Mouse (Mus musculus): ENCODE measurements around the gene Igsf8. TPM values are rescaled to one million over a fixed set of nuclear protein-coding genes. Genes with fewer than 3 reads are reported as not detected.

Gene Igsf8
- polyA plus RNA-seq, 1 experiment from 2014 or later = 26.1 TPM

DNA sequence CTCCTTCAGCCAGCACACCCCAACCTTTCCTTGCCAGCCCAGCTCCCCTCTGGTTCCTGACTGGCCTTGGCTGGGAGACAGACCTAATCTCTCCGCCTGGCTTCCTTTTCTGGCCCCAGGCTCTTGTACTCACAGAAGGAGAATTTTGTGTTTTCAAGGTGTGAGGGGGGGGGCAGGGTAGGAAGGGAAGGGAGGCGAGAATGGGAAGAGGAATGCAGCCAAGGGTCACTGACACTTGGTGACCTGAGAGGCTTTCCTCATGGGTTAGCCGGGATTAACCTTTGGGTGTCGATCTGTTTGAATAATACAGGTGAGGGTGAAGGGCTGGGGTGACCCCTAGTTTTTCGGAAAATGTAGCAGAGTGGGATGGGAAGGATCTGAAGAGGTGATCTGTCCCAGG, 12.7 kb downstream of the Igsf8 start:
- WGBS = 53% methylated on average over 5 of the region's 5 CpGs
- Histone ChIP-seq H3K4me2 (no peak overlapping the region), H3K27me3 (replicated peaks) (no peaks in the 10 kb centered on the region), H3K36me3 (peaks cover 18% of the 10 kb centered on the region; the same call in 1 of the 2 replicates), H3K27ac (ENCODE audit: poor library complexity, severe bottlenecking) (no peak overlapping the region), H3K4me1 (replicated peaks) (peaks cover 15% of the 10 kb centered on the region), H3K4me3 (no peak overlapping the region), H3K9ac (no peak overlapping the region), H3K9me3 (replicated peaks) (no peaks in the 10 kb centered on the region)
- no peak for ATAC-seq (ENCODE audit: insufficient number of reproducible peaks, low FRiP score)

DNA sequence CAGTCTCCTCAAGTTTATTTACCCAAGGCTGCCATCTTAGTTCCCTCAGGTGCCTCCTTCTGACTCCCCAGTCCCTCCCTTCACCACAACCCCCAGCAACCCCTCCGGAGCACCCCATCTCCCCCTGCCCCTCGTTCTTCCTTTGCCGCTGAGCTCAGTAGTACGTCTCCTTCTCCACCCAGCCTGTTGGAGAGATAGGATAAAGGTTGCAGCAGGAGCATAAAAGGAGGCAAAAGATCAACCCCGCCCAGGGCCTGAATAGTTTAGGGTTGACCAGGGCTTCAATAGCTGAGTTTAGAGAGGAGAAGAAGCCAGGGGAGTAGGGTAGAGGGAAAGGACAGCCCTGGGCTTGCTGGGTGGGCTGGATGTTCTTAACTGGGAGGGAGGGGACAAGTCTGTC, 13.1 kb downstream of the Igsf8 start:
- 73% methylated on average over 5 of the region's 5 CpGs for WGBS
- peaks cover 21% of the 10 kb centered on the region; the same call in 1 of the 2 replicates for H3K36me3 ChIP-seq
- H3K27me3 ChIP-seq (replicated peaks) = no peaks in the 10 kb centered on the region
- H3K9me3 ChIP-seq (replicated peaks) = no peaks in the 10 kb centered on the region
- H3K4me1 ChIP-seq (replicated peaks) = peaks cover 15% of the 10 kb centered on the region
- no peak for ATAC-seq (ENCODE audit: insufficient number of reproducible peaks, low FRiP score)
- no peak overlapping the region for H3K4me3 ChIP-seq
- H3K4me2 ChIP-seq = no peak overlapping the region
- no peak overlapping the region for H3K27ac ChIP-seq (ENCODE audit: poor library complexity, severe bottlenecking)
- no peak overlapping the region for H3K9ac ChIP-seq

- H3K9ac ChIP-seq = no peak overlapping the region
- H3K27ac ChIP-seq (ENCODE audit: poor library complexity, severe bottlenecking) = no peak overlapping the region
- H3K9me3 ChIP-seq (replicated peaks) = no peaks in the 10 kb centered on the region
- ATAC-seq (ENCODE audit: insufficient number of reproducible peaks, low FRiP score) = no peak
- peaks cover 21% of the 10 kb centered on the region; the same call in 1 of the 2 replicates for H3K36me3 ChIP-seq
- no peaks in the 10 kb centered on the region for H3K27me3 ChIP-seq (replicated peaks)
- H3K4me3 ChIP-seq = no peak overlapping the region
- WGBS = 48% methylated on average over 3 of the region's 3 CpGs
- peaks cover 15% of the 10 kb centered on the region for H3K4me1 ChIP-seq (replicated peaks)
- H3K4me2 ChIP-seq = no peak overlapping the region
Observed at GRCm38 (mm10) chr1:172277172-172277571, 15.7 kb downstream of the Igsf8 start.

DNA sequence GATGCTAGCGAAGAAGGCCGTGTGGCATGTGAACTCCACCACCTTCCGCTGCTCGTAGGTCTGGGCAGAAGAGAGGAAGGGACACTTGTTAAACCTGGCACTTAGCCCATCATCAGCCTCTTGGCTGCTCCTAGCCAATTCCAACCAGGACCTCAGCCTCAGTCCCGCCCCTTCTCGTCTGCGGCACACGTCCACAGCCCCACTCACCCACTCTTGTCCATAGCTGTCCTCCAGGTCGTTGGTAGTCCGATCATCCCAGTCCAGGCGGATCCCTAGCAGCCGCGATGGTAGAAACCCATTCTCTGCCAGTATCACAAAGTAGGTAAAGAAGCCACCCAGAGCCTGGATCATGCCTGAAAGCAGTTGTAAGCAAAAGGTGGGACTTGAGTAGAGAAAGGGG, 16.9 kb downstream of the Igsf8 start:
- no peak overlapping the region for H3K4me2 ChIP-seq
- H3K27ac ChIP-seq (ENCODE audit: poor library complexity, severe bottlenecking) = no peak overlapping the region
- H3K9me3 ChIP-seq (replicated peaks) = no peaks in the 10 kb centered on the region
- H3K27me3 ChIP-seq (replicated peaks) = no peaks in the 10 kb centered on the region
- peaks cover 15% of the 10 kb centered on the region for H3K4me1 ChIP-seq (replicated peaks)
- H3K36me3 ChIP-seq = peaks cover 23% of the 10 kb centered on the region; the same call in 1 of the 2 replicates
- no peak overlapping the region for H3K4me3 ChIP-seq
- ATAC-seq (ENCODE audit: insufficient number of reproducible peaks, low FRiP score) = no peak
- WGBS = 87% methylated on average over 13 of the region's 13 CpGs
- H3K9ac ChIP-seq = no peak overlapping the region

GRCm38 (mm10) chr1:172279768-172280509, 18.5 kb downstream of the Igsf8 start:
- no peak for ATAC-seq (ENCODE audit: insufficient number of reproducible peaks, low FRiP score)

DNA sequence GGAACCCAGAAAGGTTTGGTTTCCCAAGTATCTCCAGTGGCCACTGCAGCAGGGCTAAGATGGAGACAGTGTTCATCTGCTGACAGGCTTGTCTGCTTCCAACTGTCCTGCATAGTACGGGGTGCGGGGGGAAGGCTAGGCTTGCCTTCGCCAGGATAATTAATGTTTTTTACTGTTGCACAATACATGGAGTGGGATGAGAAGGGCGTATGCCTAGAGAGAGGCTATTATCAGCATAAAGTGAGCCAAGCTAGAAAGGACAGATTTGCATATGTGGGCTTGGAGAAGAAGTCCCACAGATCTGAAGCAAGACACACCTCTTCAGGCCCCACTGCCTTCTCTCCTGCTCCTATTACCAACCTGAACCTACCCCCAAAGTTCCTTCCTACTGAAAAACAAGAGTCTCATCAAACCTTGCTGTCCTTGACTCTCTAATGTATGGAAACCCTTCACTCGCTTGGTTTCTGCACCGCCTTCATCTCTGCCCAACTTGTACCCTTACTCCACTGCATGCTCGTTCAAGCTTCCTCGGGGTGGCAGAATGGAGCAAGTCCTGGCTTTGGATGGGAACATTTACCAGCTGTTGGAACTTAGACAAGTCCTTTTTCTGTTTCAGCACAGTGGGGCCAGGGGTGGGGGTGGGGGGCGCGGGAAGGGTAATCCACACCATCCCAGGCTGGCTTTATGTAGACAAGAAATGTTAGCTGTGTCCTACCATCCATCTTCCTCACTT, 20.2 kb downstream of the Igsf8 start:
- H3K27me3 ChIP-seq (replicated peaks) = 0 out of 2 replicates have a peak, but pooled peaks cover 2% of the 10 kb centered on the region
- H3K4me2 ChIP-seq = no peak overlapping the region
- H3K4me1 ChIP-seq (replicated peaks) = peaks cover 10% of the 10 kb centered on the region
- no peak overlapping the region for H3K4me3 ChIP-seq
- WGBS = 76% methylated on average over 10 of the region's 10 CpGs
- no peak for ATAC-seq (ENCODE audit: insufficient number of reproducible peaks, low FRiP score)
- no peak overlapping the region for H3K27ac ChIP-seq (ENCODE audit: poor library complexity, severe bottlenecking)
- H3K9ac ChIP-seq = no peak overlapping the region
- peaks cover 52% of the 10 kb centered on the region for H3K36me3 ChIP-seq
- no peaks in the 10 kb centered on the region for H3K9me3 ChIP-seq (replicated peaks)

More at GRCm38 (mm10) chr1:172279768-172280509, 18.5 kb downstream of the Igsf8 start:
- peaks cover 10% of the 10 kb centered on the region for H3K4me1 ChIP-seq (replicated peaks)
- no peak overlapping the region for H3K9ac ChIP-seq
- H3K27ac ChIP-seq (ENCODE audit: poor library complexity, severe bottlenecking) = no peak overlapping the region
- H3K9me3 ChIP-seq (replicated peaks) = no peaks in the 10 kb centered on the region
- H3K27me3 ChIP-seq (replicated peaks) = no peaks in the 10 kb centered on the region
- H3K4me3 ChIP-seq = no peak overlapping the region
- WGBS = 69% methylated on average over 16 of the region's 16 CpGs
- no peak overlapping the region for H3K4me2 ChIP-seq
- peaks cover 35% of the 10 kb centered on the region for H3K36me3 ChIP-seq

DNA sequence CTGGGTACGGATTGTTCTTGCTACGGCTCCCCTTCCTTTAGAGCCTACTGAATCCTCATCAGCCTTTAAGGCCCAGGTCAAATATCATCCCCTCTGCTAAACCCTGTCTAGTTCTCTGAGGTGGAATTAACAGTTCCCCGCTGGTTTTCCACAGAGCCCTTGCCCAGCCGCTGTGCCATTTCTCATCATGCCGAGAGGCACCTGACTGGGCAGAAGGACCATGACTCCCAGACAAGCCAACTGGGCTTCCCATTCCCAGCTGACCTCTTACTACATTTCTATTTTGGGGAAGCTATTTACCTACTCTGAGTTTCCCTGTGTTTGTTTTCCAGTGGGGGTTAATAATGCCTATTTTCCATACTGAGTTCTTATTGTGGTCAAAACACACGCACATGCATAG, 21.6 kb downstream of the Igsf8 start:
- Histone ChIP-seq H3K4me1 (replicated peaks) (peaks cover 10% of the 10 kb centered on the region), H3K4me2 (no peak overlapping the region), H3K4me3 (no peak overlapping the region), H3K27me3 (replicated peaks) (0 out of 2 replicates have a peak, but pooled peaks cover 2% of the 10 kb centered on the region), H3K36me3 (peaks cover 48% of the 10 kb centered on the region), H3K9ac (no peak overlapping the region), H3K9me3 (replicated peaks) (no peaks in the 10 kb centered on the region), H3K27ac (ENCODE audit: poor library complexity, severe bottlenecking) (no peak overlapping the region)
- 87% methylated on average over 6 of the region's 6 CpGs for WGBS
- no peak for ATAC-seq (ENCODE audit: insufficient number of reproducible peaks, low FRiP score)

GRCm38 (mm10) chr1:172284221-172284620, 22.8 kb downstream of the Igsf8 start:
- WGBS = 77% methylated on average over 14 of the region's 14 CpGs
- Histone ChIP-seq H3K36me3 (peaks cover 51% of the 10 kb centered on the region), H3K27ac (ENCODE audit: poor library complexity, severe bottlenecking) (no peak overlapping the region), H3K9ac (no peak overlapping the region), H3K4me1 (replicated peaks) (no peaks in the 10 kb centered on the region), H3K27me3 (replicated peaks) (0 out of 2 replicates have a peak, but pooled peaks cover 2% of the 10 kb centered on the region), H3K4me2 (no peak overlapping the region), H3K9me3 (replicated peaks) (no peaks in the 10 kb centered on the region), H3K4me3 (no peak overlapping the region)
- no peak for ATAC-seq (ENCODE audit: insufficient number of reproducible peaks, low FRiP score)

GRCm38 (mm10) chr1:172286740-172287139, 25.3 kb downstream of the Igsf8 start:
- H3K4me1 ChIP-seq (replicated peaks) = no peaks in the 10 kb centered on the region
- H3K9ac ChIP-seq = no peak overlapping the region
- no peaks in the 10 kb centered on the region for H3K9me3 ChIP-seq (replicated peaks)
- no peak overlapping the region for H3K4me2 ChIP-seq
- peaks cover 73% of the 10 kb centered on the region for H3K36me3 ChIP-seq
- 86% methylated on average over 5 of the region's 5 CpGs for WGBS
- 0 out of 2 replicates have a peak, but pooled peaks cover 2% of the 10 kb centered on the region for H3K27me3 ChIP-seq (replicated peaks)
- no peak overlapping the region for H3K4me3 ChIP-seq
- H3K27ac ChIP-seq (ENCODE audit: poor library complexity, severe bottlenecking) = no peak overlapping the region
- no peak for ATAC-seq (ENCODE audit: insufficient number of reproducible peaks, low FRiP score)

- 90% methylated on average over 11 of the region's 11 CpGs for WGBS
- Histone ChIP-seq H3K27me3 (replicated peaks) (0 out of 2 replicates have a peak, but pooled peaks cover 2% of the 10 kb centered on the region), H3K9ac (no peak overlapping the region), H3K36me3 (peaks cover 75% of the 10 kb centered on the region), H3K27ac (ENCODE audit: poor library complexity, severe bottlenecking) (no peak overlapping the region), H3K4me2 (no peak overlapping the region), H3K4me3 (no peak overlapping the region), H3K4me1 (replicated peaks) (no peaks in the 10 kb centered on the region), H3K9me3 (replicated peaks) (no peaks in the 10 kb centered on the region)
- no peak for ATAC-seq (ENCODE audit: insufficient number of reproducible peaks, low FRiP score)
Observed at GRCm38 (mm10) chr1:172288900-172289616, 27.6 kb downstream of the Igsf8 start.

- H3K9me3 ChIP-seq (replicated peaks) = no peaks in the 10 kb centered on the region
- peaks cover 70% of the 10 kb centered on the region for H3K36me3 ChIP-seq
- no peaks in the 10 kb centered on the region for H3K4me1 ChIP-seq (replicated peaks)
- H3K4me2 ChIP-seq = no peak overlapping the region
- no peak overlapping the region for H3K27ac ChIP-seq (ENCODE audit: poor library complexity, severe bottlenecking)
- WGBS = 59% methylated on average over 3 of the region's 3 CpGs
- ATAC-seq (ENCODE audit: insufficient number of reproducible peaks, low FRiP score) = no peak
- no peak overlapping the region for H3K4me3 ChIP-seq
- 0 out of 2 replicates have a peak, but pooled peaks cover 2% of the 10 kb centered on the region for H3K27me3 ChIP-seq (replicated peaks)
- H3K9ac ChIP-seq = no peak overlapping the region
Observed at GRCm38 (mm10) chr1:172289617-172289946, 28.1 kb downstream of the Igsf8 start.
